Mouse (Mus musculus) lung, adult 2 months (tissue): ENCODE results near the gene Rbfox3.

ENCODE experiments used
- CTCF ChIP-seq: fragments of 200-500 bp; IDR thresholded peaks from 2 replicates; pipeline ENCODE4 v1.5.1; 2011; ENCODE audit warnings: mild to moderate bottlenecking, low read length, control low read depth; ENCODE audit not compliant: insufficient read depth
- POLR2A ChIP-seq: fragments of 200-500 bp; IDR thresholded peaks from 2 replicates; pipeline ENCODE4 v1.6.1; 2011; ENCODE audit warnings: low read depth, mild to moderate bottlenecking, control low read depth, low read length, borderline replicate concordance; ENCODE audit errors: extremely low read depth

DNA sequence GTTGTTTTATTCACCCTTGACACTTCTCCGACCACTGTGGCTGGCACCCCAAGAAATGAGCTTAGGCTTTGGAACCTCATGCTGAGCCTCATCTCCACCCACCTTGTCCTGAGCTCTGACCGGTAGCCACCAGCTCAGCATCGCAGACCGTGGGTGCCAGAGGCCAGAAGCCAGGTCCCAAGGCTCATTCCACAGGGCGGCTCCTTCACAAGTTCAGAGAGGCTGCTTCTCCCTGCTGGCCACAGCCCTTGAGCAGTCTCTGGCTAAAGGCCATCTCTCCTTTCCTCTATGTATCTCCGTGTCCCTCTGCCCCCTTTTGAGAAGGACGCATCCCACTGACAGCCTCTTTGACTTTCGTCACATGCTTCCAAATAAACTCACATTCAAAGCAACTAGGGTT, 23.0 kb downstream of the Rbfox3 start:
- TF ChIP-seq CTCF = no peak
- TF ChIP-seq POLR2A = no peak
